Mouse (Mus musculus) testis, adult 2 months (tissue): ENCODE results near the gene 4930435E12Rik.

Experiments used
- CTCF ChIP-seq: fragments of 200-500 bp; IDR thresholded peaks from 2 replicates; pipeline ENCODE4 v1.5.1; 2012; ENCODE audit warnings: low read depth, mild to moderate bottlenecking, inconsistent platforms, low read length, moderate library complexity; ENCODE audit not compliant: control insufficient read depth, insufficient read depth, insufficient replicate concordance
- POLR2A ChIP-seq: fragments of 200-500 bp; IDR thresholded peaks from 2 replicates; pipeline ENCODE4 v1.6.1; 2012; ENCODE audit warnings: low read depth, mild to moderate bottlenecking, inconsistent platforms, low read length, moderate library complexity; ENCODE audit not compliant: control insufficient read depth

DNA sequence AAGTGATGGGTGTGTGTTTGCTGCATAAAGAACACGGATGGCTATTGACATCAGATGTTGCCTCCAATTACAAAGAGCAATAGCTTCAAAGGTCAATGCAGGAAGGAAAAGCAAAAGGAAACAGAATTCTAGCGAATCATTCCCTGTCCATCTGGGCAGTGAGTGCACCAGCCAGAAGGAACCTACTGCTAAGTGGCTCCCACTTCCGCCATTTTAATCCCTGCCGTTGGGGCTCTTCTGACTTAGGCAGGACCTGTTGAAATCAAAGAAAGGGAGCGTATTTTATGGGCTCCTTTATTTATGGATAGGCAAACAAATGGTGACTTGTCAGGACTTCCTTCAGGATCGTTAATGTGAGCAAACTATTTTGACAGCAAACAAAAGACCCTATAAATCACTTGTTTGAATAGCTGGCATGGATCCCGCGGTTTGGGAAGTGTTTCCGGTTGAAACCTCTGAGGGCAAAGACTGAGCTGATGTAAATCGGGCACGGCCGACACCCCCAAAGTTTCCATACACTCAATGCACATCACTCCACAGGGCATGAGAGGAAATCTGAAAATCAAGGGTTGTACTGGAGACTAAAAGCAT, 55.5 kb downstream of the 4930435E12Rik start:
- TF ChIP-seq POLR2A = no peak
- TF ChIP-seq CTCF = no peak
